Mouse (Mus musculus) layer of hippocampus, postnatal 14 days (tissue): ENCODE results near the gene 1700020L24Rik. TPM values are rescaled to one million over a fixed set of nuclear protein-coding genes. Genes with fewer than 3 reads are reported as not detected.

Experiments used
- DNase-seq, 2 experiments: peaks; one replicate each; pipeline ENCODE4 v3.0.0; 2021 to 2022; ENCODE audit warnings: low spot score in 2 of 2, mixed read lengths in 1 of 2
- total RNA-seq, 2 experiments: library from RNA; stranded (reverse); gene quantifications; 2 replicates each; pipeline ENCODE4 v1.2.3; 2021

Gene 1700020L24Rik
- total RNA-seq, 2 experiments from 2014 or later, result not detected

GRCm38 (mm10) chr11:83440081-83441064 is 2.9 kb downstream of the 1700020L24Rik start:
- DNase-seq, result peak; percentile 86 to 87

GRCm38 (mm10) chr11:83441235-83441634 is 3.8 kb downstream of the 1700020L24Rik start:
- DNase-seq, result no peak

- peak; percentile 72 to 81 for DNase-seq
These were observed 5.3 kb downstream of the 1700020L24Rik start for GRCm38 (mm10) chr11:83442596-83443267.

GRCm38 (mm10) chr11:83443824-83444223 is 6.3 kb downstream of the 1700020L24Rik start:
- no peak for DNase-seq

GRCm38 (mm10) chr11:83445001-83445400 is 7.5 kb downstream of the 1700020L24Rik start:
- no peak for DNase-seq

- DNase-seq, result no peak
These were observed 10.1 kb downstream of the 1700020L24Rik start for GRCm38 (mm10) chr11:83447612-83448011.

- DNase-seq, result no peak
These were observed 10.8 kb downstream of the 1700020L24Rik start for GRCm38 (mm10) chr11:83448021-83448926.

GRCm38 (mm10) chr11:83448927-83449236 is 11.4 kb downstream of the 1700020L24Rik start:
- no peak for DNase-seq

GRCm38 (mm10) chr11:83449298-83449697 is 11.8 kb downstream of the 1700020L24Rik start:
- DNase-seq, result no peak

- DNase-seq, result no peak
These were observed 13.1 kb downstream of the 1700020L24Rik start for GRCm38 (mm10) chr11:83450550-83450949.

- DNase-seq, result no peak
These were observed 13.8 kb downstream of the 1700020L24Rik start for GRCm38 (mm10) chr11:83451281-83451680.

- no peak for DNase-seq
These were observed 17.1 kb downstream of the 1700020L24Rik start for GRCm38 (mm10) chr11:83454548-83454947.

GRCm38 (mm10) chr11:83455608-83456007 is 18.1 kb downstream of the 1700020L24Rik start:
- no peak for DNase-seq

GRCm38 (mm10) chr11:83457257-83457656 is 19.8 kb downstream of the 1700020L24Rik start:
- DNase-seq, result no peak

GRCm38 (mm10) chr11:83457912-83458601 is 20.6 kb downstream of the 1700020L24Rik start:
- DNase-seq, result no peak

GRCm38 (mm10) chr11:83461462-83462027 is 24.1 kb downstream of the 1700020L24Rik start:
- DNase-seq, result no peak

- DNase-seq, result no peak
These were observed 25.3 kb downstream of the 1700020L24Rik start, which contains the start of gene Mmp28 for GRCm38 (mm10) chr11:83462711-83463244. Mmp28 (minus strand) TSS chr11:83463071.

- peak in 1 of 2 experiments; percentile 37 for DNase-seq
These were observed 28.5 kb downstream of the 1700020L24Rik start for GRCm38 (mm10) chr11:83465976-83466375.

- DNase-seq, result peak in 1 of 2 experiments; percentile 49
These were observed 29.7 kb downstream of the 1700020L24Rik start for GRCm38 (mm10) chr11:83467120-83467652.
